Mouse (Mus musculus) erythroid progenitor cell, adult 5-6 weeks (primary cell): ENCODE measurements around the gene Atp8a2. TPM values are rescaled to one million over a fixed set of nuclear protein-coding genes. Genes with fewer than 3 reads are reported as not detected.
"Not testable (repeated sequence)": the region's sequence is repeated elsewhere in the genome, so short reads cannot be mapped to it uniquely, and the experiment has no call there.

Source experiments
- ATAC-seq: replicated peaks from 2 replicates; pipeline ENCODE4 v1.8.0; 2016; ENCODE audit warnings: moderate number of reproducible peaks, mild to moderate bottlenecking, moderate TSS enrichment, inconsistent platforms; ENCODE audit not compliant: poor library complexity, low FRiP score, severe bottlenecking
- total RNA-seq, 2 experiments: library from RNA; stranded (forward) in 1 of 2; stranded (reverse) in 1 of 2; fragments of 150-400 nt in 1 of 2; fragments of 186-747, 209-891 nt in 1 of 2; gene quantifications; 2 replicates each; pipeline versions ENCODE4 v1.2.3 to v1.2.4; 2015 to 2017; ENCODE audit warnings: low replicate concordance in 2 of 2

Gene Atp8a2
- total RNA-seq, 2 experiments from 2014 or later, result not detected

DNA sequence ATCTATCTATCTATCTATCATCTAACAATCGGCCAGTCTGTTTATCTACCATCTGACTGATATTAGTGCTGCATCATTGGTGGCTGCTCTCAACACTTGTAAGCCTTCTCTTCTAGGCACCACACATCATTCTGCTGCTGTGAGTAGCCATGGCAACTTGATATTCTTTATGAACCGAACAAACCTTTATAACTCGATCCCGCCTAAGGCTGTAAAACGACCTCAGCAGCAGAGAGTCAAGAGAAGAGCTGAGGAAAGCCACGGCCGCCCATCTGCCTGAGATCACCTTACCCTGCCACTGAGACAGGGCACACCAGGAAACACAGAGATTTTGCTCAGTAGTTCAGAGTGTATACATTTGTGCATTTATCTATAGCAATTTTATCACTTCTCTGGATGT lies 329.2 kb downstream of the Atp8a2 start:
- no peak for ATAC-seq

DNA sequence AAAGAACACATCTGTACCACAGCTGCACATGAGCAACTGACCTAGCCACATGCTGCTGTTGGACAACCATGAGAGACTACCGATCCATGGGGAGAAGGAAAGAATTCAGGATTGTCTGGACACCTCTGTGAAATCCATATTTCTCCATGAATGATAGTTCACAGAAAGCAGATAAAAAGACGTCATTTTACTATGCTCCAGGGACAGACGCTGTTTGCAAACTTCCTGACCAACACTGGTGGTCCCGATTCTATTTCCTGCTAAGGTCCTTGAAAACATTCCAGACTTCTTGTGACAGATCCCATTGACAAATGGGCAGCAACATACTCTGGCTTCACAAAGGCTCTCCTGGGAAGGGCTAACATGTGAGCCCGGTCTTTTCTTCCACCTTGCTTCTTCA lies 331.0 kb downstream of the Atp8a2 start:
- ATAC-seq, result no peak

DNA sequence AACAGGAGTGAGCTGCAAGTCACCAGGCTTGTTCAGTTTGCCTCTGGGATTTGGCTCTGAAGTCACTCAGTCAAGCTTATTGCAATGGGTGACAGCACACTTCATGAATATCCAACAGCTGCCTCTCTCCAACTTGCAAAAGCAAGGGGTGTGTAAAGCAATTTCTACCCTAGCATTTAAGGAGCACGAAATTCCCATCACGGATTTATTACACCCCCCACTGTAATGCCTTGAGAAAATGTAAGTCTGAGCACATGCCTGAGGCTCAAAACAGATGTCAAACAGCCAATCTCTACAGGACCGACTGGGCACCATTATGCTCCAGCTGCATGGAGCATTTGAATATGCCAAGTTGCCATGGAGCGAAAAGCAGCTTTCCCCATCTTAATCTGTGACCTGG lies 334.6 kb downstream of the Atp8a2 start:
- no peak for ATAC-seq

DNA sequence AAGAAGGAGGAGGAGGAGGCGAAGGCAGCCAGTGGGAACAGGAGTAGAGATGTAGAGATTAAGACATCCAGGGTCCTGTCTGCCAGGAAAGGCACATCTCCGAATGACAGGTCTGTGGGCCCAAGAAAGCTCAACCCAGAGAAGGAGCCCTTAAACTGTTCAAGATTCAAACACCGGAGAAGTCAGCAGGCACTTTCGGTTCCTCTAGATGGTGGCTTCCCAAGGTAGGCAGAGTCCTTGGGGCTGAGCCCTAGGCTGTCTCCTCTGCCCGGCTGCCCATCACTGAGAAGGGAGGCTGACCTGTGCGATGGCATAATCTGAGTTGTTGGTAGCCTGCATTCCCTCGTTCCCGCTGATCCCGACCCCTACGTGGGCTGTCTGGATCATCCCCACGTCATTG lies 337.1 kb downstream of the Atp8a2 start:
- no peak for ATAC-seq

DNA sequence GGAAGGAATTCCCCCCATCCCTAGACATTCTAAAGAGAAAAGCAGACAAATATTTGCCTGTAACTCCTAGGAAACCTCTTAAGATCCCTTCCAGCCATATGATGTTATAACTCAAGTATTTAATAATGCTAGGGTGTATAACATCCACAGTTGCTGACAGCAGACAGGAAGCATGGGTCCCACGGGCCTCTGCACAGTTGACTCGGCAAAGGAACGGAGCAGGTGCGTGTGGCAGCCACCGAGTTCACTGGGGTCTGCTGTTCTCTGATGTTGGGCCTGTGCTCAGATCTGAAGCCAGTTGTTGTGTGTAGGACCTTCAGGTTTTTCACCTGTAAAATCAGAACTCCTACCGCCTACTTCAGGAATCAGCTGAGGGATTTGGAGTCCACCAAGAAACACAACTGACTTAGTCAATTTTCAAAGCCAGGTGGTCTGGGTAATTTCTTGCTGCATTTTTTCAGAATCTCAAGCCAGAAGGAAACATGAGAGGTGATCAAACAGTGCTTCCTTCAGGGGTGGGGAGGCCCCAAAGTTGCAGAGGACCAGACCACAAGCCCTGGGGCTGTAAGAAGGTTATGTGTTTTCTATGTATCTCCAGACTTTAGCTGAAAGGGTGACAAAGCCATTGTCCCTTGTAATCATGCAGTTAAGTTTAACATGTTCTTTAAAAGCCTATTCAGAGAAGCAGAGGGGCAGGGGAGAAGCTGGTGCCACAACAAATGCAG lies 338.3 kb downstream of the Atp8a2 start:
- ATAC-seq, result no peak

DNA sequence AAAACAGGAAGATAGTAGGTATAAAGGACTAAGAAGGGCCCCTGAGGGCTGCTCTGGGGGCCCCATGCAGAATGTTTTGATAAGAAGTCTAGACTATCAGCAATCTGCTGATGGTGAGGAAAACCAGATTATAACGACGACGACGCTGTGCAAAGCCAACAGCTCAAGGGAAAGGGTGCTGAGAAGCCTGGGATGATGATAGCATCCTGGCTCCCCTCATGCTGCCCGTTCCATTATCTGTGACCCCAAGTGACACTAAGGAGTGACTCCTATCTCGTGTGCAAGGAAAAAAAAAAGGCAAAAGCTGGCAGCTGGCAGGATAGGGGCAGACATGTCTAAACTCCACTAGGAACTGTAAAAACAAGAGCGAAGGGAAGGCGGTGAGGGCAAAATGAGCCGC lies 343.8 kb downstream of the Atp8a2 start:
- no peak for ATAC-seq

DNA sequence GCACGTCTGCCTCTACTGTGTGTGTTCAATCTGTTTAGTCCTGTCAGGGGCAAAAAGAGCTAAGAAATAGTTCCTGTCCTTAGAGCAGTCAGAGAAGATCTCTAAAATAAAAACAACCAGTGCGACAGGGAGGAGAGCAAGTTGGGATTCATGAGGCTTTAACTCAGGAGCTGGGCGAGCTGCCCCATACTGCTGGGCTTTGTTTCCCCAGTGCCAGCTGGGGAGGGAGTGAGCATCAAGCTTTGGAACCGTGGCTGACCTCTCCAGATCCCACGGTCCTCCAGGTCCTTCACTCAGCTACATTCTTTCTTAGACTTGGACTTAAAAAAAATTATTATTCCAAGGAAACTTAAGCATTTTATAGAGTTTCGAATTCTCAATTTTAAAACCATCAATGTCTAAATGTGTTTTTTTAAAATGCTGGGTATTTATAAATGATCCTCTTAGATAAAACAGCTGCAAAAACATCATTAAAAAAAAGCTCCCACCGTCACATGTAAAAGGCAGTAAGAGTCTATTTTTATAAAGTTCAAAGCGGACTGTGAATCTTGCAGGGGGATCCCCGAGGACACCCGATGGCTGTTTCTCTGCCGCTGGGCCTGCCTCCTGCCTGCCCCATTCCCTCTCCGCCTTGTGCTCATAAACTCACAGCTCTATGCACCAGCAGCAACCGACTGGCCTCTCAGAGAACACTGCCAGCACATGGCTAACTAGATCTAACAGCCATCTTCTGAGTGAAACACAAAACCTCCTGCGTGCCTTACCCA lies 350.2 kb downstream of the Atp8a2 start:
- ATAC-seq, result no peak

DNA sequence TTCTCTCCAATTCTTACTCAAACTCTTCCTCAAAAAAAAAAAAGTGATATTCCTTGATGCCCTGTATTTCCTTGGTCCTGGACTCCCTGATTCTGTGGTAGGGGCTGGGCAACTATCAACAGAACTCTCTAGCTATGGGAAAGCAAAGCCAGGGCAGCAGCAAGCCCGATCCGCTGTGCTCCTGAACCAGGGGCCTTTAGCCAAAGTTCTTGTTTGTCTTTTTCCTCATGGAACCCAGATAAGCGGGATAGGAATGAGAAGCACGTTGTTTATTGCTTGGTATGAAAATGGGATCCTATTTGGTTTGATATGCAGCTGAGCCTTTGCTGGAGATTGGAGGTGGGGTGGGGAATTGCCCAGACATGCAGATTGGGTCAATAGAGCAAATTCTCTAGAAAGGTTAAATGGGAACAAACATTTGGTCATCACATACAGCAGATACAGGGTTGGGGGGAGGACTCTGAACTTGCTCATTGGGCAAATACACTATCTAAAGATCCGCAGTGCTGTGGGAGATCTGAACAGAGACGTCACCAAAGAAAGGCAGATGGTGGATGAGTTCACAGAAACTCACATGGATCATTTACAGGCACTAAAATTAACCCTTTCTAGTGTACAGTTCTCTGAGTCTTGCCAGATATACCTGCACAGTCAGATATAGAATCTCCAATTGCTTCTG lies 353.6 kb downstream of the Atp8a2 start:
- ATAC-seq, result no peak

DNA sequence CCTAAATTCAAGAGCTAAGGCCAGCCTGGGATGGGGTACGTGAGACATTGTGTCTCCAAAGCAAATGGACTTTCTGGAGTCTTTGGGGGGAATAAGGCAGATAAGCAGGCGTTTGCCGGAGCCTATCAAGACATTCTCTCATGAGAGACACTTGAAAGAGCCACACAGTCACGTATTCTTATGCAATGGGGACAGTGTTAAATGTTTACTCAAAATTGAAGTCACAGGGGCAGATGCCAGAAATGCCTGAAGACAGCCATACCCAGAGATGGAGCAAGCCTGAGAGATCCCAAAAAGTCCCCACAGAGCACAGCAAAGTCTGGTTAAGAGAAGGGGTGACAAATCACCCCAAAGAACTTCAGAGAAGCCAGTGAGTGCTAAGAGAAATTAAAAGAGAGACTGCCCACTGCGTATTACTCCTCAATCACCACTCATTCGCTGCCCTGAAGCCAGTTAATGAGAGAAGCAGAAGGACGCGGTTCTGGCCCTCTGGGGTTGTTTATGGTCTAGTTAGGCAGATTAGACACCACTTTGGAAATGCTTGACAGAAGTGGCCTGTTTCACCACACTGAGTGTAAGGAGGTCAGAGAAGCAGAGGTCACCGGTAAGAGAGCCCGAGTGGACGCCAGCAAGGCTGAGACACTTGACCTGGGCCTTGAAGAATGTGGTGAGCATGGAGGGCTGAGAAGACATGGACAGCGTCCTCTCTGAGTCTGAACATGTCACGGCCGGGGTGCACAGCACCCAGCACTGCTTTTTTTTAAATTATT lies 356.8 kb downstream of the Atp8a2 start:
- no peak for ATAC-seq

DNA sequence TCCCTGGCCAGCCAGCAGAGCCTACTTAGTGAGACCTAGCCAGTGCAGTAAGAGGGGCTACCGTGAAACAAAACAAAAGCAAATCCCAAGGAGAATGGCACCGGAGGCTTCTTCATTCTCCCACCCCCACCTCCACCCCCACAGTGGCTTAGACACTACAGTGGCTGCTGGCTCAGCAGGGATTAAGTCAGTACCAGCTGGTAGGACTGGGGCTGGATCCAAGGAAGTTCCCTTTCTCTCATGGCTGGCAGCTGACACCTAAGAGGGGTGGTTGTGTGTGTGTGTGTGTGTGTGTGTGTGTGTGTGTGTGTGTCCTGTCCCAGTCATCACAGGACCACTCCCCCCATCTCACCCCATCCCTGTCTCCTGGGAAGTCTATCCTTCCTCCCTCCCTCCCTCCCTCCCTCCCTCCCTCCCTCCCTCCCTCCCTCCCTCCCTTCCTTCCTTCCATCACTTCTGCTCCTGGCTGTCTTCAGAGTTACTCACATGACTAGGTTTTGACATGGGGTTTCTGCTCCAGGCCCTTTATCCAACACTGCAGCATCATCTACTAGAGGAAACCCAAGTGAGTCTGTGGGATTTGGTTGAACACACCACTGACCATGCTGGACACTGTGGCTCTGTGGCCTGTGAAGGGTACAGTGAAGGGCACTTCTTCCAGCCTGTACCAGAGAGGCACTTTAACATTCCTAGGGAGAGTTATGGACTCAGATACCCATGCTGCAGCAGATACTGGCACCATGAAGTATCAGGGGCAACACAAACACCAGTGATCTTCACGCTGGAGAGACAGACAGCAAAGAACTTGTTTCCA lies 358.3 kb downstream of the Atp8a2 start:
- ATAC-seq, result not testable (repeated sequence)

DNA sequence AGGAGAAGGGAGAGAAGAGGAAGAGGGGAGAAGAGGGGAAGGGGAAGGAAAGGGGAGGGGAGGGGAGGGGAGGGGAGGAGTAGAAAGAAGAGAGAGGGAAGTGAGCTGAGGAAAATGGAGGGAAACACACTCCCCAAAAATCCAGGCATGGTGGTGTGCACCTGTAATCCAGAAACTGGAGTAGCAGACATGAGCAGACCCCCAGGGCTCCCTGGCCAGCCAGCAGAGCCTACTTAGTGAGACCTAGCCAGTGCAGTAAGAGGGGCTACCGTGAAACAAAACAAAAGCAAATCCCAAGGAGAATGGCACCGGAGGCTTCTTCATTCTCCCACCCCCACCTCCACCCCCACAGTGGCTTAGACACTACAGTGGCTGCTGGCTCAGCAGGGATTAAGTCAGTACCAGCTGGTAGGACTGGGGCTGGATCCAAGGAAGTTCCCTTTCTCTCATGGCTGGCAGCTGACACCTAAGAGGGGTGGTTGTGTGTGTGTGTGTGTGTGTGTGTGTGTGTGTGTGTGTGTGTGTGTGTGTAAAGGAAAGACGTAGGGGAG lies 359.2 kb downstream of the Atp8a2 start:
- not testable (repeated sequence) for ATAC-seq

DNA sequence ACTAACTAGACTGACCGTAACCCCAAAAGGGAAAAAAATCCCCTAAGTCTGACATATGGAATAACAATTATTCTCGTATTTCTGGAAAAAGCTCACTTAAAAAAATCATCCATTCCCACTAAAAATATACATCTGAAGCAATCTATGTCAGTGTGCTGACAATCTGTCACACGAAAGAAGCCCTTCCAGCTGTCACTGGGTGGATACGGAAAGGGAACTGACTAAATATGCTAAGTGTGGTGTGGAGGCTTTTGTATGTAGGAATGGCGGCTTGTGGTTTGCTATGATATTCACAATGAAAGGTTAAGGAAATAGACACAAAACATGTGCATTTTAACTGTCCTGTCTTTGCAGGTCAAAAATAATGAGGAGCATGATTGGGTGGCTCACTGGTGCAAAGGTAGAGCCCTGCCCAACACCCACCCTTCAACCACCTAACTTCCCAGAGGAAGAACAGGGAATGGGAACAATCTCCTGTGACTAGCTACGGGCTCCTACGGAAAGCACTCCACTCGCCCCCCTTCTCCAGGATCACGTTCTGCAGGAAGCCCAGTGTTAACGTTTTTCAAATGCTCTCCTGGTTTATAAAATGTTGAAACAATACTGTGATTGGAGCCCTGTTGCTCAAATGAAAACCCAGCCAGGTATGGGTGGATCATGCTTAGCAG lies 360.0 kb downstream of the Atp8a2 start:
- no peak for ATAC-seq

DNA sequence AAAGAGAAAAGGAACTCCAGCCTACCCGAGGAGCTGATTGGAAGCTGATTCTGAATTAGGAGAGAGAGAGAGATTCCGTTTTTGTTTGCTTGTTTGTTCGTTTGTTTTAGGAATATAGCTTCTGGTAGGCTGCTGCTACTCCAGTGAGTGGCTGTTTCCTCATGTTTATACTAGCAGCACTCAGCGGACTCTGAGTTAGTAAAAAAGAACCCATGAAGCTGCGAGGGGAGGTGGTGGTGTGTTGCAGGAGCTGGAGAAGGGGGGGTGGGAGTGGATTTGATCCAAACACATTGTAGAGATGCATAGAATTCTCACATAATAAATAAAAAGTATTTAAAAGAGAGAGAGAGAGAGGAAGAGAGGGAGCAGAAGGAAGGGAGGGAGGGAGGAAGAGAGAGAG lies 367.4 kb downstream of the Atp8a2 start:
- ATAC-seq, result no peak

DNA sequence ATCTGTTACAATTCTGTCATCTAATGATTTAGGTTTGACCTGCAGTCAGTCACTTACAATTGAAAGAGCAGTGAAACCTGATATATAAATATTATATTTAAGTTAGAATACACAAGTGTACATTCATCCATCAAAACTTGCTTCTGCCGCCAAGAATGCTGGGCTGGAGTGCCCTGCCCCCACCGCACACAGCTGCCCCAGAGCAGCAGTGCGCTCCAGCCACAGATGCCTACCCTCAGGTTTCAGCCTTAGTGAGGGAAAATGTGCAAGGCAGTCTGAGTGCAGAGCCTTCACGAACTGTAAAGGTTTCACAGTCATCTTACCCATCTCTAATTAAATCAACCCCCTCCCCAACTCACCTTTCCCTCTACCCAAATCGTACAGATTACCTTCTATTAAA lies 369.6 kb downstream of the Atp8a2 start:
- ATAC-seq, result no peak

DNA sequence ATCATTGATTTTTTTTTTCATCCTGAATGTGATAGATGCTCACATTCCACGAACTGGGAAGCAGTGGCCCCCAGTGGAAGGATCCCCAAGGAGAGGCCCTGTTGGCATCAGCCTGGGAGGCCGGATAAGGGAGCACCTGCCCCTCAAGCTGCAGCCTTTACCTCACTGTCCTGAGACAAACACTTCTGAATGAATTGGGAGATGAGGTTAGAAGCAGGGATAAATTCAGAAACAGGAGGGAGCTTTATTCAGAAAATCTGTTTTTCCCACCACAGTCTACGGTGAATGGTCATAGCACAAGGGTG lies 376.9 kb downstream of the Atp8a2 start:
- ATAC-seq, result no peak

DNA sequence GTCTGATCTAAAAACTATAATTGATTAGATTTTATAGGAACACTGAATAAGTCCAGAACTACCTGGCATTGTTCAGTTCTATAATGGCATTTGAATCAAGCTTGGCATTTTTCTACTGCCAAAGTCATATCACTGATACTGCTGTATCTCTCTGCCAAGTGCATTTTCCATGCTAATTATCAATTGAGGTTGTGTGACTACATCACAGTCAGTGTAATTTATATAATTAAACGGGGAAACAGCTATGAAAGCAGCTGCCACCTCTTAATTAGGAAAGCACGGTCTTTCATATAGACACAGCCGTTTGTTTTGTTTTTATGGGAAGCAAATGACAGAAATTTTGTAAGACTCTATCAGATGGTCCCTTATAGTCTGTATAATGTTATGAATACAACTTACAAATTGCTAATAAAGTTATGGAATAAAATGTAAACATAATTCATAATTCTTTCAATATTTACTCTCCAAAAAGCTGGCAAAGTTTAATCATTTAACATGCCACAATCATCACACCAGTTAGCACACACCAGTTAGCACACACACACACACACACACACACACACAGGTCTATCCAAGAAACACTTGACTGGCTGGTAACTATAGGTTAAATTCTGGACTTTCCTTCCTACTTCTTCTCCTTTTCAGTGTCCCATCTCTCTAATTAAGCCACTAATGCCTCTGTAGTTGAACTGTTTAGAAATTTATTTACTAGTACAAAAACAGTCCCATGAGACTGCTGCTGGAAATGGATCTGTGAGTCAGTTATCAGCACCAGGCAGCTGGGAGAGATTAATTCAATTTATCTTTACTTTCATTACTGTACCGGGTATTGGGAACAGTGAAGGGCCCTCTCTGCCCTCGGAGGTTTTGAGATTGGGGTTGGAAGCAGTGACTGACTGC lies 377.5 kb downstream of the Atp8a2 start:
- ATAC-seq, result no peak

DNA sequence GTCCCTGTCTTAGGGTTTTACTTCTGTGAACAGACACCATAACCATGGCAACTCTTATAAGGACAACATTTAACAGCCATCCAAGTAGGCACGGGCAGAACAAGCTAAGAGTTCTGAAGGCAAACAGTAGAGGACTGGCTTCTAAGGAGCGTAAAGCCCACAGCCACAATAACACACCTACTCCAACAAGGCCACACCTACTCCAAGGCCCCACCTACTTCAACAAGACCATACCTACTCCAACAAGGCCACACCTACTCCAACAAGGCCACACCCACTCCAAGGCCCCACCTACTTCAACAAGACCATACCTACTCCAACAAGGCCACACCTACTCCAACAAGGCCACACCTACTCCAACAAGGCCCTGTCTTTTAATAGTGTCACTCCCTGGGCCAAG lies 386.7 kb downstream of the Atp8a2 start:
- not testable (repeated sequence) for ATAC-seq

DNA sequence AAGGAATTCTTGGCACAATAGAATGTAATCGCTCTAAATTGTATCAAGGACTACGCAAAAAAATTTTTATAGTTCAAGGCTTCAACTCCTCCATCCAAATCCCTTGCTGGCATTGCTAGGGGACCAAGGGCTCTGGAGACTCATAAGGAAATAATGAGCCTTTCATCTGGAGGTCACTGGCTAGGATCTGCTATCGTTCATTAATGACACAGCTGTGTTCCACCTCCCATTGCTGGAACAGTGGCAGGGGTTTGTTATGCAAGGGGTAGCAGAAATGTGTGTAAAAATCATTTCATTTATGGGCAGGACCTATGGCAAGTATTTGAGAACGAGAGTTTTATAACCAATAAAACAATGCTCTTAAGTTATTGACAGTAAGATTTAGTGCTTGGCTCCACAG lies 387.2 kb downstream of the Atp8a2 start:
- ATAC-seq, result no peak
